24 mouse cellular contexts compared by ENCODE assay signal in genomic region chr8:46988366-46988765, GRCm38 (mm10). TPM values are rescaled to one million over a fixed set of nuclear protein-coding genes. Genes with fewer than 3 reads are reported as not detected.
DNase-seq lines count a peak whose midpoint lies in the region; ATAC-seq lines count a peak whose summit lies in the region.
"Had no signal": no experiment of that assay in that cellular context is flagged by ENCODE, and none has a peak within 500 bp of the region (broad histone marks: within the 10 kb centered on the region; RNA-seq: fewer than 3 reads in every experiment).

No protein-coding gene starts in this region.

- no peak for ATAC-seq in forebrain, embryonic 14.5 days
- ATAC-seq in forebrain, embryonic 16.5 days: no peak
- no peak for ATAC-seq in neural tube, embryonic 13.5 days (ENCODE audit: low read depth)
- ATAC-seq: activated CD4-positive, CD25-positive, alpha-beta regulatory T cell, adult 4 months; forebrain, embryonic 15.5 days; hindbrain, embryonic 16.5 days; Patski had no signal

- H3K4me2 ChIP-seq in forebrain, embryonic 14.5 days (ENCODE audit: low read length): no peak overlapping the region
- H3K4me2 ChIP-seq in forebrain, embryonic 16.5 days (ENCODE audit: low read length): no peak overlapping the region
- H3K4me2 ChIP-seq in neural tube, embryonic 13.5 days: no peak overlapping the region
- H3K4me2 ChIP-seq: embryonic facial prominence, embryonic 15.5 days; forebrain, embryonic 15.5 days; heart, embryonic 13.5 days had no signal

- H3K9ac ChIP-seq in forebrain, embryonic 14.5 days (ENCODE audit: low read length): no peak overlapping the region
- no peak overlapping the region for H3K9ac ChIP-seq in forebrain, embryonic 16.5 days (replicated peaks; ENCODE audit: low read depth, low read length)
- H3K9ac ChIP-seq in neural tube, embryonic 13.5 days: no peak overlapping the region
- H3K9ac ChIP-seq: embryonic facial prominence, embryonic 15.5 days; forebrain, embryonic 15.5 days; heart, embryonic 13.5 days had no signal

- no peaks in the 10 kb centered on the region for H3K4me1 ChIP-seq in forebrain, embryonic 14.5 days (ENCODE audit: control insufficient read depth, insufficient read depth, low read length)
- H3K4me1 ChIP-seq in forebrain, embryonic 16.5 days (replicated peaks; ENCODE audit: control insufficient read depth, insufficient read depth, low read length): no peaks in the 10 kb centered on the region
- no peaks in the 10 kb centered on the region; the same call in 1 of the 2 replicates for H3K4me1 ChIP-seq in neural tube, embryonic 13.5 days (replicated peaks)
- H3K4me1 ChIP-seq: embryonic facial prominence, embryonic 15.5 days; forebrain, embryonic 10.5 days; forebrain, embryonic 15.5 days had no signal

- no peak overlapping the region for H3K4me3 ChIP-seq in forebrain, embryonic 14.5 days (ENCODE audit: low read depth, low read length)
- H3K4me3 ChIP-seq in forebrain, embryonic 16.5 days (replicated peaks; ENCODE audit: low read length): no peak overlapping the region
- H3K4me3 ChIP-seq in neural tube, embryonic 13.5 days: no peak overlapping the region
- H3K4me3 ChIP-seq: embryonic facial prominence, embryonic 15.5 days; erythroblast, embryonic 14.5 days; forebrain, embryonic 10.5 days; forebrain, embryonic 15.5 days; heart, embryonic 13.5 days had no signal

- H3K27ac ChIP-seq in forebrain, embryonic 14.5 days (ENCODE audit: low read depth, low read length): no peak overlapping the region
- H3K27ac ChIP-seq in forebrain, embryonic 16.5 days (ENCODE audit: low read length): no peak overlapping the region
- H3K27ac ChIP-seq in neural tube, embryonic 13.5 days (replicated peaks): peak overlapping the region; percentile 23; the same call in 1 of the 2 replicates
- H3K27ac ChIP-seq: embryonic facial prominence, embryonic 15.5 days; forebrain, embryonic 10.5 days; forebrain, embryonic 15.5 days; heart, embryonic 13.5 days had no signal

- no peaks in the 10 kb centered on the region for H3K36me3 ChIP-seq in forebrain, embryonic 14.5 days (ENCODE audit: control insufficient read depth, insufficient read depth, low read length)
- no peaks in the 10 kb centered on the region for H3K36me3 ChIP-seq in forebrain, embryonic 16.5 days (ENCODE audit: control insufficient read depth, insufficient read depth)
- no peaks in the 10 kb centered on the region for H3K36me3 ChIP-seq in neural tube, embryonic 13.5 days
- H3K36me3 ChIP-seq: embryonic facial prominence, embryonic 15.5 days; forebrain, embryonic 10.5 days; forebrain, embryonic 15.5 days; heart, embryonic 13.5 days had no signal

- 36% methylated on average over 6 of the region's 6 CpGs for WGBS in forebrain, embryonic 14.5 days
- WGBS in forebrain, embryonic 16.5 days: 33% methylated on average over 6 of the region's 6 CpGs
- 57% methylated on average over 6 of the region's 6 CpGs for WGBS in neural tube, embryonic 13.5 days

- H3K9me3 ChIP-seq in forebrain, embryonic 14.5 days (replicated peaks; ENCODE audit: control insufficient read depth, low read length): no peaks in the 10 kb centered on the region
- H3K9me3 ChIP-seq in forebrain, embryonic 16.5 days (ENCODE audit: control insufficient read depth, low read length): no peaks in the 10 kb centered on the region
- H3K9me3 ChIP-seq in neural tube, embryonic 13.5 days: no peaks in the 10 kb centered on the region
- H3K9me3 ChIP-seq: embryonic facial prominence, embryonic 15.5 days; forebrain, embryonic 10.5 days; forebrain, embryonic 15.5 days had no signal

- no peaks in the 10 kb centered on the region for H3K27me3 ChIP-seq in forebrain, embryonic 14.5 days (replicated peaks; ENCODE audit: control insufficient read depth, insufficient read depth, low read length)
- no peaks in the 10 kb centered on the region for H3K27me3 ChIP-seq in forebrain, embryonic 16.5 days (replicated peaks; ENCODE audit: control insufficient read depth, insufficient read depth, low read length)
- no peaks in the 10 kb centered on the region for H3K27me3 ChIP-seq in neural tube, embryonic 13.5 days
- H3K27me3 ChIP-seq: embryonic facial prominence, embryonic 15.5 days; forebrain, embryonic 15.5 days; heart, embryonic 13.5 days had no signal

- peak; percentile 4 for DNase-seq in forebrain, embryonic 14.5 days (ENCODE audit: low spot score)
- peak; percentile 6 for DNase-seq in layer of hippocampus, adult 9-10 months (ENCODE audit: low spot score)
- DNase-seq in layer of hippocampus, adult 11-12 months (ENCODE audit: low spot score): no peak
- no peak for DNase-seq in neural tube, embryonic 10.5 days (ENCODE audit: extremely low spot score, low spot score)
- DNase-seq in kidney, postnatal 4 days: no peak
- DNase-seq: adrenal gland, adult 2 months; adrenal gland, postnatal 25 days; B cell, adult 2 months; cerebellum, adult 11 months; cerebellum, adult 8-10 months; cerebellum, postnatal 14 days; embryo, embryonic 11 days; gastrocnemius, postnatal 10 days; heart, postnatal 36 days had no signal

RNA-seq across cellular contexts. Expression of gene Enpp6, which starts 1.7 kb away (rescaled TPM):
- polyA plus RNA-seq in forebrain, embryonic 14.5 days (2014; fragmentation: Nextera tagmentation; extraction: Ambion mirVana): 0.14 TPM in 1 of 2 replicates, not detected in the other
- polyA plus RNA-seq in forebrain, embryonic 16.5 days (2015; fragmentation: Nextera tagmentation; extraction: Ambion mirVana): 0.11 and 0.35 TPM in 2 replicates
- polyA plus RNA-seq in neural tube, embryonic 13.5 days (2015; fragmentation: Nextera tagmentation; extraction: Ambion mirVana): 0.48 and 0.49 TPM in 2 replicates
- polyA plus RNA-seq: erythroblast, embryonic 14.5 days; forebrain, embryonic 10.5 days had no signal

Comparison
In these comparisons a context has a peak if more than half of its experiments do, and no peak if none do; other contexts are left out.
1. DNase-seq: peak in forebrain, embryonic 14.5 days (single experiment) and layer of hippocampus, adult 9-10 months (single experiment); none in layer of hippocampus, adult 11-12 months (single experiment), neural tube, embryonic 10.5 days (single experiment) and kidney, postnatal 4 days (0 of 2).